Mouse (Mus musculus): ENCODE results near the gene Mycs.

DNA sequence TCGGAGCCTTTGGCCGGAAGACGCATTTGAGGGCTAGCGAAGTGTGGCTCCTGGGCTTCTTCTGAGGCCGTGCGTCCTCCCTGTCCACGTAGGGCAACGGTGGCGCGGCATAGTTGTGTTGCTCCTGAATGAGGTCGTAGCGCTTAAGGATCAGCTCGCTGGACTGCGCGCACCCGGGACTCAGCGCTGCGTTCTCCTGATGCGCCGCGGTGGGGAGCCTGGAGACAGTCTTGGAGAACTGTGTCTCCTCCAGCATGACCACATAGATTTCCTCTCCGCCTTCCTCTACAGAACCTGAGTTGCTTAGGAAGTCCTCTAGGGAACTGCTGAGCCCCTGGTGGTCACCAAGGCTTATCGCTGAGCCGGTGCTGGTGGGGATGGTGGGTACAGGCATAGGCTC lies 1.0 kb downstream of the Mycs start:
- TF ChIP-seq CTCF (IDR thresholded peaks at IDR 0.05; ENCODE audit: borderline replicate concordance, control insufficient read depth, extremely low read depth, insufficient read depth, low read length, poor library complexity) (no peak), POLR2A (IDR thresholded peaks at IDR 0.05; ENCODE audit: control insufficient read depth, extremely low read depth, insufficient read depth, low read length, poor library complexity) (no peak)
